Mouse (Mus musculus): ENCODE data around the gene Nepro. TPM values are rescaled to one million over a fixed set of nuclear protein-coding genes. Genes with fewer than 3 reads are reported as not detected.

Gene Nepro
- polyA plus RNA-seq (2012; ENCODE audit: insufficient read depth, insufficient read length, missing spikeins) = 4.0 and 6.1 TPM in 2 replicates

- no peaks in the 10 kb centered on the region; the same call in 1 of the 2 replicates for H3K4me1 ChIP-seq (ENCODE audit: control insufficient read depth, insufficient read depth, insufficient read length, low read length)
These were observed at the start of gene Nepro for GRCm38 (mm10) chr16:44724083-44724787. TSS of gene Nepro (plus strand) at chr16:44724301.

GRCm38 (mm10) chr16:44676357-44676756 is 47.7 kb upstream of the Nepro start:
- no peak overlapping the region for H3K4me3 ChIP-seq (ENCODE audit: insufficient read depth, low read depth, low read length)
- H3K27ac ChIP-seq (replicated peaks; ENCODE audit: low read depth, low read length) = no peak overlapping the region
- peaks cover 20% of the 10 kb centered on the region for H3K4me1 ChIP-seq (ENCODE audit: control insufficient read depth, insufficient read depth, insufficient read length, low read length)

More at GRCm38 (mm10) chr16:44724083-44724787, at the start of gene Nepro:
- peak within 1 kb of the TSS; percentile 96 for H3K4me3 ChIP-seq (ENCODE audit: insufficient read depth, low read depth, low read length)
- peak within 1 kb of the TSS; percentile 92 for H3K27ac ChIP-seq (replicated peaks; ENCODE audit: low read depth, low read length)

GRCm38 (mm10) chr16:44679082-44679481 is 45.0 kb upstream of the Nepro start:
- Histone ChIP-seq H3K4me1 (ENCODE audit: control insufficient read depth, insufficient read depth, insufficient read length, low read length) (peaks cover 13% of the 10 kb centered on the region), H3K4me3 (ENCODE audit: insufficient read depth, low read depth, low read length) (no peak overlapping the region), H3K27ac (replicated peaks; ENCODE audit: low read depth, low read length) (no peak overlapping the region)

GRCm38 (mm10) chr16:44679503-44679971 is 44.6 kb upstream of the Nepro start:
- H3K4me3 ChIP-seq (ENCODE audit: insufficient read depth, low read depth, low read length) = no peak overlapping the region
- peak overlapping the region; percentile 96 for H3K27ac ChIP-seq (replicated peaks; ENCODE audit: low read depth, low read length)
- peaks cover 13% of the 10 kb centered on the region for H3K4me1 ChIP-seq (ENCODE audit: control insufficient read depth, insufficient read depth, insufficient read length, low read length)

GRCm38 (mm10) chr16:44680756-44681498 is 43.2 kb upstream of the Nepro start:
- H3K4me1 ChIP-seq (ENCODE audit: control insufficient read depth, insufficient read depth, insufficient read length, low read length) = peaks cover 9% of the 10 kb centered on the region
- peak overlapping the region; percentile 96 for H3K27ac ChIP-seq (replicated peaks; ENCODE audit: low read depth, low read length)
- H3K4me3 ChIP-seq (ENCODE audit: insufficient read depth, low read depth, low read length) = no peak overlapping the region

- H3K4me1 ChIP-seq (ENCODE audit: control insufficient read depth, insufficient read depth, insufficient read length, low read length) = peaks cover 8% of the 10 kb centered on the region
- no peak overlapping the region for H3K27ac ChIP-seq (replicated peaks; ENCODE audit: low read depth, low read length)
- H3K4me3 ChIP-seq (ENCODE audit: insufficient read depth, low read depth, low read length) = no peak overlapping the region
These were observed 39.5 kb upstream of the Nepro start for GRCm38 (mm10) chr16:44684646-44685045.

GRCm38 (mm10) chr16:44685401-44685800 is 38.7 kb upstream of the Nepro start:
- Histone ChIP-seq H3K4me3 (ENCODE audit: insufficient read depth, low read depth, low read length) (no peak overlapping the region), H3K27ac (replicated peaks; ENCODE audit: low read depth, low read length) (no peak overlapping the region), H3K4me1 (ENCODE audit: control insufficient read depth, insufficient read depth, insufficient read length, low read length) (peaks cover 1% of the 10 kb centered on the region; the same call in 1 of the 2 replicates)

- Histone ChIP-seq H3K4me1 (ENCODE audit: control insufficient read depth, insufficient read depth, insufficient read length, low read length) (no peaks in the 10 kb centered on the region; the same call in 1 of the 2 replicates), H3K4me3 (ENCODE audit: insufficient read depth, low read depth, low read length) (no peak overlapping the region)
These were observed 36.9 kb upstream of the Nepro start for GRCm38 (mm10) chr16:44686991-44687718.

GRCm38 (mm10) chr16:44687719-44688420 is 36.2 kb upstream of the Nepro start:
- no peak overlapping the region for H3K4me3 ChIP-seq (ENCODE audit: insufficient read depth, low read depth, low read length)
- H3K27ac ChIP-seq (replicated peaks; ENCODE audit: low read depth, low read length) = no peak overlapping the region
- H3K4me1 ChIP-seq (ENCODE audit: control insufficient read depth, insufficient read depth, insufficient read length, low read length) = no peaks in the 10 kb centered on the region; the same call in 1 of the 2 replicates

More at GRCm38 (mm10) chr16:44686991-44687718, 36.9 kb upstream of the Nepro start:
- no peak overlapping the region for H3K27ac ChIP-seq (replicated peaks; ENCODE audit: low read depth, low read length)

- Histone ChIP-seq H3K4me1 (ENCODE audit: control insufficient read depth, insufficient read depth, insufficient read length, low read length) (no peaks in the 10 kb centered on the region; the same call in 1 of the 2 replicates), H3K4me3 (ENCODE audit: insufficient read depth, low read depth, low read length) (no peak overlapping the region), H3K27ac (replicated peaks; ENCODE audit: low read depth, low read length) (no peak overlapping the region)
These were observed 35.6 kb upstream of the Nepro start for GRCm38 (mm10) chr16:44688507-44688906.

GRCm38 (mm10) chr16:44690501-44690900 is 33.6 kb upstream of the Nepro start:
- H3K4me3 ChIP-seq (ENCODE audit: insufficient read depth, low read depth, low read length) = no peak overlapping the region
- peaks cover 1% of the 10 kb centered on the region; the same call in 1 of the 2 replicates for H3K4me1 ChIP-seq (ENCODE audit: control insufficient read depth, insufficient read depth, insufficient read length, low read length)
- no peak overlapping the region for H3K27ac ChIP-seq (replicated peaks; ENCODE audit: low read depth, low read length)

GRCm38 (mm10) chr16:44691066-44691465 is 33.0 kb upstream of the Nepro start:
- Histone ChIP-seq H3K4me3 (ENCODE audit: insufficient read depth, low read depth, low read length) (no peak overlapping the region), H3K27ac (replicated peaks; ENCODE audit: low read depth, low read length) (no peak overlapping the region), H3K4me1 (ENCODE audit: control insufficient read depth, insufficient read depth, insufficient read length, low read length) (peaks cover 6% of the 10 kb centered on the region; the same call in 1 of the 2 replicates)

- peaks cover 8% of the 10 kb centered on the region; the same call in 1 of the 2 replicates for H3K4me1 ChIP-seq (ENCODE audit: control insufficient read depth, insufficient read depth, insufficient read length, low read length)
- peak overlapping the region; percentile 19; the same call in 1 of the 2 replicates for H3K4me3 ChIP-seq (ENCODE audit: insufficient read depth, low read depth, low read length)
- no peak overlapping the region for H3K27ac ChIP-seq (replicated peaks; ENCODE audit: low read depth, low read length)
These were observed 32.5 kb upstream of the Nepro start for GRCm38 (mm10) chr16:44691561-44692141.

GRCm38 (mm10) chr16:44692541-44692940 is 31.6 kb upstream of the Nepro start:
- no peak overlapping the region for H3K4me3 ChIP-seq (ENCODE audit: insufficient read depth, low read depth, low read length)
- H3K4me1 ChIP-seq (ENCODE audit: control insufficient read depth, insufficient read depth, insufficient read length, low read length) = peaks cover 8% of the 10 kb centered on the region; the same call in 1 of the 2 replicates
- no peak overlapping the region for H3K27ac ChIP-seq (replicated peaks; ENCODE audit: low read depth, low read length)

Measured in brown adipose tissue, adult 24 weeks (tissue).